11 mouse cellular contexts compared by ENCODE assay signal in the genomic region with DNA sequence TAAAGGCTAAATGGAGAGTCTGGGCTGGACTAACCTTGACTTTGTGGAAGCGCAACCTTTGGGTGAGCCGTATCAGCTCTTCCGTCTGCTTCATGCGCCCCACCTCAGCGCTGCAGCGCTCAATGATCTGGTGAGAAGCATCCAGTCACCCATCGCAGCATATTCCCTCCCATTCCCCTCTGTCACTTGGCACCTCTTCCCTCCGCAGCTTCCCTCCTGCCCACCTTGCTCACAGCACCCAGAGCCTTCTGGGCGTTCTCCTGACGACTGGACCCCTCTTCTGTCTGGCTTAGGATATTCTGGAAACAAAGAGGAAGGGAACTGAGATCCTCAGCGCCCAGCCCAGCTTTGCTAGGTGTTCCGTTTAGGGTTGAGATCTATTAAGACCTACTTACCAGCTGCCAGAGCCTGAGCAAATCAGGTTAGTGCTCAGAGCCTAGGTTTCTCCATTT. TPM values are rescaled to one million over a fixed set of nuclear protein-coding genes. Genes with fewer than 3 reads are reported as not detected.
A peak's percentile ranks its signal among the peaks of the same experiment; 100 is the strongest.
DNase-seq lines count a peak whose midpoint lies in the region; ATAC-seq and TF ChIP-seq lines count a peak whose summit lies in the region.
"Had no signal": no experiment of that assay in that cellular context is flagged by ENCODE, and none has a peak within 500 bp of the region (broad histone marks: within the 10 kb centered on the region; RNA-seq: fewer than 3 reads in every experiment).

No protein-coding gene starts in this region.

- no peak for TF ChIP-seq POLR2A in thymus, adult 2 months (IDR thresholded peaks at IDR 0.05; ENCODE audit: control insufficient read depth, extremely low read depth, insufficient read depth, low read length, poor library complexity)

- peak overlapping the region; percentile 54 for H3K4me2 ChIP-seq in neural tube, embryonic 13.5 days

- no peaks in the 10 kb centered on the region for H3K9me3 ChIP-seq in heart, embryonic 10.5 days
- H3K9me3 ChIP-seq in hindbrain, embryonic 10.5 days, result no peaks in the 10 kb centered on the region
- H3K9me3 ChIP-seq in neural tube, embryonic 13.5 days, result no peaks in the 10 kb centered on the region

- peak overlapping the region; percentile 73 for H3K9ac ChIP-seq in neural tube, embryonic 13.5 days
- H3K9ac ChIP-seq: liver, embryonic 14.5 days had no signal

- peak; percentile 86 for ATAC-seq in neural tube, embryonic 13.5 days (ENCODE audit: low read depth)

- WGBS in heart, embryonic 10.5 days, result 15% methylated on average over 12 of the region's 12 CpGs
- WGBS in hindbrain, embryonic 10.5 days, result 4% methylated on average over 12 of the region's 12 CpGs
- WGBS in neural tube, embryonic 13.5 days, result 11% methylated on average over 12 of the region's 12 CpGs
- 90% methylated on average over 12 of the region's 12 CpGs for WGBS in thymus, adult 2 months

- H3K27me3 ChIP-seq in heart, embryonic 10.5 days (ENCODE audit: insufficient read depth, poor library complexity, severe bottlenecking), result peaks cover 33% of the 10 kb centered on the region
- peaks cover 52% of the 10 kb centered on the region for H3K27me3 ChIP-seq in hindbrain, embryonic 10.5 days (ENCODE audit: insufficient read depth, poor library complexity, severe bottlenecking)
- H3K27me3 ChIP-seq in neural tube, embryonic 13.5 days, result peaks cover 35% of the 10 kb centered on the region
- H3K27me3 ChIP-seq in thymus, adult 2 months (ENCODE audit: control insufficient read depth, insufficient read depth, low read length), result no peaks in the 10 kb centered on the region

- no peak for DNase-seq in heart, embryonic 10.5 days (ENCODE audit: low spot score)
- DNase-seq in heart, adult 8-10 months (ENCODE audit: low spot score), result no peak
- DNase-seq in cerebellum, adult 11-12 months, result peak; percentile 77
- peak; percentile 17 for DNase-seq in hindbrain, embryonic 10.5 days (ENCODE audit: low spot score)
- no peak for DNase-seq in thymus, postnatal 14 days
- DNase-seq in spleen, postnatal 36 days (ENCODE audit: low spot score in 2 of 2), result no peak
- DNase-seq in thymus, adult 2 months, result no peak

- TF ChIP-seq CTCF in thymus, adult 2 months (IDR thresholded peaks at IDR 0.05; ENCODE audit: borderline replicate concordance, control insufficient read depth, extremely low read depth, insufficient read depth, low read length, poor library complexity), result no peak

- peak overlapping the region; percentile 53 for H3K4me3 ChIP-seq in heart, embryonic 10.5 days
- H3K4me3 ChIP-seq in hindbrain, embryonic 10.5 days, result peak overlapping the region; percentile 31
- peak overlapping the region; percentile 41 for H3K4me3 ChIP-seq in neural tube, embryonic 13.5 days
- no peak overlapping the region for H3K4me3 ChIP-seq in thymus, adult 2 months (ENCODE audit: control insufficient read depth, insufficient read depth, low read length)

- H3K4me1 ChIP-seq in heart, embryonic 10.5 days, result peaks cover 33% of the 10 kb centered on the region
- peaks cover 11% of the 10 kb centered on the region for H3K4me1 ChIP-seq in hindbrain, embryonic 10.5 days (replicated peaks)
- peaks cover 13% of the 10 kb centered on the region for H3K4me1 ChIP-seq in neural tube, embryonic 13.5 days (replicated peaks)
- H3K4me1 ChIP-seq in thymus, adult 2 months (replicated peaks; ENCODE audit: control insufficient read depth, insufficient read depth, low read length), result no peaks in the 10 kb centered on the region

- 0 out of 2 replicates have a peak overlapping the region, but pooled peaks have one; percentile 57 for H3K27ac ChIP-seq in heart, embryonic 10.5 days
- H3K27ac ChIP-seq in hindbrain, embryonic 10.5 days, result 0 out of 2 replicates have a peak overlapping the region, but pooled peaks have one; percentile 1
- H3K27ac ChIP-seq in neural tube, embryonic 13.5 days (replicated peaks), result peak overlapping the region; percentile 83
- H3K27ac ChIP-seq in thymus, adult 2 months (ENCODE audit: control insufficient read depth, insufficient read depth, low read length), result no peak overlapping the region
- H3K27ac ChIP-seq: liver, embryonic 14.5 days had no signal

- peaks cover 26% of the 10 kb centered on the region; the same call in 1 of the 2 replicates for H3K36me3 ChIP-seq in heart, embryonic 10.5 days
- 0 out of 2 replicates have a peak, but pooled peaks cover 3% of the 10 kb centered on the region for H3K36me3 ChIP-seq in hindbrain, embryonic 10.5 days
- peaks cover 13% of the 10 kb centered on the region; the same call in 1 of the 2 replicates for H3K36me3 ChIP-seq in neural tube, embryonic 13.5 days
- H3K36me3 ChIP-seq in thymus, adult 2 months (ENCODE audit: control insufficient read depth, insufficient read depth, low read length), result no peaks in the 10 kb centered on the region

RNA-seq across cellular contexts. Expression of a gene that starts 9.7 kb away (rescaled TPM):
- 10.5 and 13.4 TPM in 2 replicates for polyA plus RNA-seq in heart, embryonic 10.5 days (2016; fragmentation: Nextera tagmentation; extraction: Ambion mirVana)
- total RNA-seq in heart, adult 8-10 months (2022), result 10 to 100 TPM; 26.6 to 30.9 (median 30.1) TPM
- 7.9 and 8.6 TPM in 2 replicates for polyA plus RNA-seq in hindbrain, embryonic 10.5 days (2016; fragmentation: Nextera tagmentation; extraction: Ambion mirVana)
- 14.4 and 14.8 TPM in 2 replicates for polyA plus RNA-seq in neural tube, embryonic 13.5 days (2015; fragmentation: Nextera tagmentation; extraction: Ambion mirVana)
- polyA plus RNA-seq in thymus, adult 2 months (2012; rRNA removed), result 8.5 and 14.9 TPM in 2 replicates

RNA-seq across cellular contexts. Expression of a gene that starts 20.4 kb away (rescaled TPM):
- polyA plus RNA-seq in heart, embryonic 10.5 days (2016; fragmentation: Nextera tagmentation; extraction: Ambion mirVana), result 1.2 and 1.5 TPM in 2 replicates
- total RNA-seq in heart, adult 8-10 months (2022), result 1 to 10 TPM; 3.4 to 8.3 (median 6.3) TPM
- polyA plus RNA-seq in hindbrain, embryonic 10.5 days (2016; fragmentation: Nextera tagmentation; extraction: Ambion mirVana), result 2.0 and 2.5 TPM in 2 replicates
- polyA plus RNA-seq in neural tube, embryonic 13.5 days (2015; fragmentation: Nextera tagmentation; extraction: Ambion mirVana), result 2.0 and 2.5 TPM in 2 replicates
- 27.1 and 27.6 TPM in 2 replicates for polyA plus RNA-seq in thymus, adult 2 months (2012; rRNA removed)

RNA-seq across cellular contexts. Expression of a gene that starts 20.7 kb away (rescaled TPM):
- polyA plus RNA-seq in heart, embryonic 10.5 days (2016; fragmentation: Nextera tagmentation; extraction: Ambion mirVana), result not detected in 2 replicates
- under 1 TPM in 1 of 4 experiments, not detected in 3; 0.44 TPM for total RNA-seq in heart, adult 8-10 months (2022)
- not detected in 2 replicates for polyA plus RNA-seq in hindbrain, embryonic 10.5 days (2016; fragmentation: Nextera tagmentation; extraction: Ambion mirVana)
- 0.40 TPM in 1 of 2 replicates, not detected in the other for polyA plus RNA-seq in neural tube, embryonic 13.5 days (2015; fragmentation: Nextera tagmentation; extraction: Ambion mirVana)
- 0.24 TPM in 1 of 2 replicates, not detected in the other for polyA plus RNA-seq in thymus, adult 2 months (2012; rRNA removed)
- total RNA-seq: common myeloid progenitor, adult 5-6 weeks had no signal
- polyA plus RNA-seq: C2C12; liver, embryonic 14.5 days had no signal

RNA-seq across cellular contexts. Expression of a gene that starts 27.4 kb away (rescaled TPM):
- polyA plus RNA-seq in heart, embryonic 10.5 days (2016; fragmentation: Nextera tagmentation; extraction: Ambion mirVana), result 79.6 and 82.1 TPM in 2 replicates
- total RNA-seq in heart, adult 8-10 months (2022), result 10 to 100 TPM; 81.3 to 98.3 (median 89.4) TPM
- 69.7 and 78.1 TPM in 2 replicates for polyA plus RNA-seq in hindbrain, embryonic 10.5 days (2016; fragmentation: Nextera tagmentation; extraction: Ambion mirVana)
- polyA plus RNA-seq in neural tube, embryonic 13.5 days (2015; fragmentation: Nextera tagmentation; extraction: Ambion mirVana), result 27.6 and 33.7 TPM in 2 replicates
- 22.0 and 28.0 TPM in 2 replicates for polyA plus RNA-seq in thymus, adult 2 months (2012; rRNA removed)

RNA-seq across cellular contexts. Expression of a gene that starts 46.2 kb away (rescaled TPM):
- polyA plus RNA-seq in heart, embryonic 10.5 days (2016; fragmentation: Nextera tagmentation; extraction: Ambion mirVana), result 711 and 869 TPM in 2 replicates
- total RNA-seq in heart, adult 8-10 months (2022), result 100 to 1,000 TPM; 676 to 808 (median 721) TPM
- 904 and 972 TPM in 2 replicates for polyA plus RNA-seq in hindbrain, embryonic 10.5 days (2016; fragmentation: Nextera tagmentation; extraction: Ambion mirVana)
- 743 and 760 TPM in 2 replicates for polyA plus RNA-seq in neural tube, embryonic 13.5 days (2015; fragmentation: Nextera tagmentation; extraction: Ambion mirVana)
- polyA plus RNA-seq in thymus, adult 2 months (2012; rRNA removed), result 869 and 1,133 TPM in 2 replicates

Comparison
In these comparisons a context has a peak if more than half of its experiments do, and no peak if none do; other contexts are left out.
1. DNase-seq: peak in cerebellum, adult 11-12 months (single experiment) and hindbrain, embryonic 10.5 days (single experiment); none in heart, embryonic 10.5 days (single experiment), heart, adult 8-10 months (single experiment), thymus, postnatal 14 days (single experiment), spleen, postnatal 36 days (0 of 2) and thymus, adult 2 months (single experiment).